Mouse (Mus musculus): ENCODE data around the gene Pias4.

- TF ChIP-seq TCF12 (IDR thresholded peaks at IDR 0.05; ENCODE audit: insufficient read depth, poor library complexity, severe bottlenecking) (no peak), POLR2A (IDR thresholded peaks at IDR 0.05; ENCODE audit: insufficient read length, low read depth) (no peak), POLR2AphosphoS2 (IDR thresholded peaks at IDR 0.05; ENCODE audit: insufficient read length, low read depth) (no peak), MYOD1 (IDR thresholded peaks at IDR 0.05; ENCODE audit: control insufficient read depth in 1 of 3, insufficient read length in 2 of 3, low read depth in 2 of 3) (no peak)
Measured at GRCm38 (mm10) chr10:81198990-81199389, 31.3 kb upstream of the Pias4 start.

Measured in myocyte (in vitro differentiated cells).